Mouse (Mus musculus): Measurements from ENCODE around the gene Braf. TPM values are rescaled to one million over a fixed set of nuclear protein-coding genes. Genes with fewer than 3 reads are reported as not detected.
"Not testable (repeated sequence)": the region's sequence is repeated elsewhere in the genome, so short reads cannot be mapped to it uniquely, and the experiment has no call there.

Braf gene
- 14.6 and 16.0 TPM in 2 replicates for polyA plus RNA-seq (2016; fragmentation: Nextera tagmentation; extraction: Ambion mirVana)

GRCm38 (mm10) chr6:39724866-39725711 is at the start of gene Braf:
Gene Braf (minus strand): TSS chr6:39725463.
- no peaks in the 10 kb centered on the region for H3K27me3 ChIP-seq (replicated peaks)
- no peaks in the 10 kb centered on the region for H3K9me3 ChIP-seq (replicated peaks)
- H3K9ac ChIP-seq = peak within 1 kb of the TSS; percentile 89
- peak within 1 kb of the TSS; percentile 95 for H3K27ac ChIP-seq (ENCODE audit: poor library complexity, severe bottlenecking)
- ATAC-seq (ENCODE audit: insufficient number of reproducible peaks, low FRiP score) = peak; percentile 93
- H3K4me3 ChIP-seq = peak within 1 kb of the TSS; percentile 72
- H3K36me3 ChIP-seq = no peaks in the 10 kb centered on the region
- peak within 1 kb of the TSS; percentile 83 for H3K4me2 ChIP-seq
- peaks cover 22% of the 10 kb centered on the region for H3K4me1 ChIP-seq (replicated peaks)
- WGBS = 3% methylated on average over 80 of the region's 101 CpGs

GRCm38 (mm10) chr6:39775029-39775428 is 49.8 kb upstream of the Braf start:
- WGBS = 82% methylated on average over 9 of the region's 9 CpGs
- Histone ChIP-seq H3K36me3 (no peaks in the 10 kb centered on the region), H3K27me3 (replicated peaks) (no peaks in the 10 kb centered on the region), H3K4me3 (no peak overlapping the region), H3K9ac (no peak overlapping the region), H3K4me2 (no peak overlapping the region), H3K27ac (ENCODE audit: poor library complexity, severe bottlenecking) (no peak overlapping the region), H3K4me1 (replicated peaks) (0 out of 2 replicates have a peak, but pooled peaks cover 2% of the 10 kb centered on the region), H3K9me3 (replicated peaks) (no peaks in the 10 kb centered on the region)
- no peak for ATAC-seq (ENCODE audit: insufficient number of reproducible peaks, low FRiP score)

GRCm38 (mm10) chr6:39757229-39757628 is 32.0 kb upstream of the Braf start:
- Histone ChIP-seq H3K4me3 (no peak overlapping the region), H3K9me3 (replicated peaks) (no peaks in the 10 kb centered on the region), H3K27ac (ENCODE audit: poor library complexity, severe bottlenecking) (no peak overlapping the region), H3K4me2 (no peak overlapping the region), H3K4me1 (replicated peaks) (peaks cover 6% of the 10 kb centered on the region; the same call in 1 of the 2 replicates), H3K9ac (no peak overlapping the region), H3K27me3 (replicated peaks) (0 out of 2 replicates have a peak, but pooled peaks cover 5% of the 10 kb centered on the region), H3K36me3 (no peaks in the 10 kb centered on the region)
- 97% methylated on average over 2 of the region's 2 CpGs for WGBS
- ATAC-seq (ENCODE audit: insufficient number of reproducible peaks, low FRiP score) = no peak

GRCm38 (mm10) chr6:39749881-39750280 is 24.6 kb upstream of the Braf start:
- Histone ChIP-seq H3K9ac (no peak overlapping the region), H3K36me3 (no peaks in the 10 kb centered on the region), H3K4me2 (no peak overlapping the region), H3K4me3 (no peak overlapping the region), H3K27me3 (replicated peaks) (no peaks in the 10 kb centered on the region), H3K4me1 (replicated peaks) (0 out of 2 replicates have a peak, but pooled peaks cover 7% of the 10 kb centered on the region), H3K9me3 (replicated peaks) (no peaks in the 10 kb centered on the region), H3K27ac (ENCODE audit: poor library complexity, severe bottlenecking) (no peak overlapping the region)
- 9% methylated on average over 6 of the region's 6 CpGs for WGBS
- ATAC-seq (ENCODE audit: insufficient number of reproducible peaks, low FRiP score) = no peak

GRCm38 (mm10) chr6:39747094-39747493 is 21.8 kb upstream of the Braf start:
- H3K27ac ChIP-seq (ENCODE audit: poor library complexity, severe bottlenecking) = no peak overlapping the region
- WGBS = 62% methylated on average over 1 of the region's 1 CpGs
- H3K36me3 ChIP-seq = no peaks in the 10 kb centered on the region
- no peak overlapping the region for H3K4me2 ChIP-seq
- H3K27me3 ChIP-seq (replicated peaks) = no peaks in the 10 kb centered on the region
- 0 out of 2 replicates have a peak, but pooled peaks cover 7% of the 10 kb centered on the region for H3K4me1 ChIP-seq (replicated peaks)
- no peak overlapping the region for H3K4me3 ChIP-seq
- H3K9me3 ChIP-seq (replicated peaks) = no peaks in the 10 kb centered on the region
- ATAC-seq (ENCODE audit: insufficient number of reproducible peaks, low FRiP score) = no peak
- H3K9ac ChIP-seq = no peak overlapping the region

- Histone ChIP-seq H3K9ac (no peak overlapping the region), H3K36me3 (no peaks in the 10 kb centered on the region), H3K4me1 (replicated peaks) (0 out of 2 replicates have a peak, but pooled peaks cover 7% of the 10 kb centered on the region), H3K27me3 (replicated peaks) (no peaks in the 10 kb centered on the region), H3K4me3 (no peak overlapping the region), H3K4me2 (no peak overlapping the region), H3K27ac (ENCODE audit: poor library complexity, severe bottlenecking) (no peak overlapping the region), H3K9me3 (replicated peaks) (no peaks in the 10 kb centered on the region)
- WGBS = 81% methylated on average over 1 of the region's 1 CpGs
- no peak for ATAC-seq (ENCODE audit: insufficient number of reproducible peaks, low FRiP score)
Observed at GRCm38 (mm10) chr6:39745456-39745855, 20.2 kb upstream of the Braf start.

- not testable (repeated sequence) for H3K4me1 ChIP-seq (replicated peaks); H3K9me3 ChIP-seq (replicated peaks); H3K27me3 ChIP-seq (replicated peaks); ATAC-seq (ENCODE audit: insufficient number of reproducible peaks, low FRiP score); H3K9ac ChIP-seq; H3K36me3 ChIP-seq; H3K27ac ChIP-seq (ENCODE audit: poor library complexity, severe bottlenecking); H3K4me2 ChIP-seq; H3K4me3 ChIP-seq
- WGBS = 81% methylated on average over 9 of the region's 9 CpGs
Observed at GRCm38 (mm10) chr6:39739698-39740097, 14.4 kb upstream of the Braf start.

GRCm38 (mm10) chr6:39728095-39728494 is 2.8 kb upstream of the Braf start:
- Histone ChIP-seq H3K36me3 (no peaks in the 10 kb centered on the region), H3K9me3 (replicated peaks) (no peaks in the 10 kb centered on the region), H3K27me3 (replicated peaks) (no peaks in the 10 kb centered on the region), H3K4me3 (no peak overlapping the region), H3K4me2 (no peak overlapping the region), H3K4me1 (replicated peaks) (peaks cover 8% of the 10 kb centered on the region; the same call in 1 of the 2 replicates), H3K9ac (no peak overlapping the region), H3K27ac (ENCODE audit: poor library complexity, severe bottlenecking) (no peak overlapping the region)
- ATAC-seq (ENCODE audit: insufficient number of reproducible peaks, low FRiP score) = no peak
- WGBS = 83% methylated on average over 5 of the region's 5 CpGs

GRCm38 (mm10) chr6:39726149-39726548 is 886 bp upstream of the Braf start:
- Histone ChIP-seq H3K4me3 (no peak overlapping the region), H3K27ac (ENCODE audit: poor library complexity, severe bottlenecking) (no peak overlapping the region), H3K9ac (no peak overlapping the region), H3K4me1 (replicated peaks) (peaks cover 15% of the 10 kb centered on the region), H3K4me2 (no peak overlapping the region), H3K9me3 (replicated peaks) (no peaks in the 10 kb centered on the region), H3K36me3 (no peaks in the 10 kb centered on the region), H3K27me3 (replicated peaks) (no peaks in the 10 kb centered on the region)
- no peak for ATAC-seq (ENCODE audit: insufficient number of reproducible peaks, low FRiP score)
- 80% methylated on average over 3 of the region's 3 CpGs for WGBS

- Histone ChIP-seq H3K4me3 (peak overlapping the region; percentile 72), H3K27ac (ENCODE audit: poor library complexity, severe bottlenecking) (peak overlapping the region; percentile 95), H3K9ac (peak overlapping the region; percentile 89), H3K27me3 (replicated peaks) (no peaks in the 10 kb centered on the region), H3K4me1 (replicated peaks) (peaks cover 22% of the 10 kb centered on the region), H3K36me3 (no peaks in the 10 kb centered on the region), H3K9me3 (replicated peaks) (no peaks in the 10 kb centered on the region), H3K4me2 (peak overlapping the region; percentile 83)
- ATAC-seq (ENCODE audit: insufficient number of reproducible peaks, low FRiP score) = peak; percentile 71
- WGBS = under 1% methylated on average over 12 of the region's 12 CpGs
Observed at GRCm38 (mm10) chr6:39724542-39724865, 759 bp downstream of the Braf start.

GRCm38 (mm10) chr6:39724071-39724470 is 1.2 kb downstream of the Braf start:
- ATAC-seq (ENCODE audit: insufficient number of reproducible peaks, low FRiP score) = no peak
- H3K27me3 ChIP-seq (replicated peaks) = no peaks in the 10 kb centered on the region
- H3K9me3 ChIP-seq (replicated peaks) = no peaks in the 10 kb centered on the region
- H3K9ac ChIP-seq = peak overlapping the region; percentile 89
- no peaks in the 10 kb centered on the region for H3K36me3 ChIP-seq
- peak overlapping the region; percentile 72 for H3K4me3 ChIP-seq
- peak overlapping the region; percentile 83 for H3K4me2 ChIP-seq
- WGBS = 2% methylated on average over 7 of the region's 7 CpGs
- H3K4me1 ChIP-seq (replicated peaks) = peaks cover 22% of the 10 kb centered on the region
- no peak overlapping the region; the same call in 1 of the 2 replicates for H3K27ac ChIP-seq (ENCODE audit: poor library complexity, severe bottlenecking)
